Mouse (Mus musculus): Measurements from ENCODE around the gene Vmn1r84. TPM values are rescaled to one million over a fixed set of nuclear protein-coding genes. Genes with fewer than 3 reads are reported as not detected.

Vmn1r84 gene
- not detected in 2 replicates for total RNA-seq (2014; rRNA removed; ENCODE audit: low replicate concordance)
- not detected in 2 replicates for polyA plus RNA-seq (2015; fragmentation: Nextera tagmentation; extraction: Ambion mirVana)

DNA sequence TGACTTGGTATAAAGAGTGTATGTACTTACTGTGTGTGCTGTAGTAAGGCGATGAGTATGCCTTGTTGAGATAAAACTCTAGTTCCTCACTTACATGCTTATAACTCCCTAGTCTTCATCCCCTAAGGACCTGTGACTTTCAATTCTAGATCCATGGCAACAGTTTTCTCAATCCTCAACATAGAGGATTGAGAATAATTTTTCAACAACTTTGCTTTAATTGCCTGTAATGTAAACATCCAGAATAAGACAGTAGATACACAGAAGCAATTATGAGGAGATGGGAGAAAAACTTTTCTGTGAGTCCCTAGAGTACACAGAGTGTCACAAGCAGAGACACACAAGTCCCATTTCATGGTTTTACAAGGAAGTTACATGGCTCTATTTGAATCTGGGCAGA lies at the start of gene Vmn1r84:
TSS of gene Vmn1r84 (minus strand) at position 101 of the 400 bp plus-strand sequence.
- Histone ChIP-seq H3K9me3 (replicated peaks; ENCODE audit: control insufficient read depth, low read length) (0 out of 2 replicates have a peak, but pooled peaks cover 4% of the 10 kb centered on the region), H3K4me3 (ENCODE audit: low read depth, low read length) (no peak within 1 kb of the TSS), H3K4me1 (ENCODE audit: control insufficient read depth, insufficient read depth) (no peaks in the 10 kb centered on the region), H3K9ac (replicated peaks; ENCODE audit: low read depth, low read length) (no peak within 1 kb of the TSS), H3K27ac (ENCODE audit: low read depth) (no peak within 1 kb of the TSS), H3K36me3 (replicated peaks; ENCODE audit: control insufficient read depth, insufficient read depth, low read length) (no peaks in the 10 kb centered on the region), H3K27me3 (ENCODE audit: control insufficient read depth, insufficient read depth, low read length) (no peaks in the 10 kb centered on the region), H3K4me2 (ENCODE audit: low read depth, low read length) (no peak within 1 kb of the TSS)
- DNase-seq (ENCODE audit: low spot score) (no peak), ATAC-seq (ENCODE audit: insufficient read depth, low read depth) (no peak)
- 44% methylated on average over 1 of the region's 1 CpGs for WGBS
- no peak for TF ChIP-seq CTCF (IDR thresholded peaks at IDR 0.05; ENCODE audit: low read depth)
- TF ChIP-seq EP300 (IDR thresholded peaks at IDR 0.05; ENCODE audit: low read depth): no peak

DNA sequence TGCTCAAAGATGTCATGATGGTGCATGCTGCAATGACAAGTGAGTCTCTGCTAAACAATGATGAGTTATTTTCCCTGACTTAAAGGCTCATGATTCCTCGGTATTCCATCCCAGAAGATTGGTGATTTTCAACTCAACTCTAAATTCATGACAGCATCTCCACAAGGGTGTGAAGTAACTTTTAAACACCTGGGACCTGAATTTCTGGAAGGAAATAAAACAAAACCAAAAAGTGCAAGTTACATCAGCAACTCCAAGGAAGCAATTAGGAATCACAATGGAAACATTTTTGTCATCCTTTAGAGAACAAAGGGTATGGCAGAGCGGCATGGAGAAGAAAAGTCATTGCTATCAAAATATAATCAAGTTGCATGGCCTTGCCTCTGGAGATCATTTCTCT lies 39.7 kb downstream of the Vmn1r84 start, which contains the start of gene Vmn1r83:
TSS of gene Vmn1r83 (minus strand) at position 101 of the 400 bp plus-strand sequence.
- H3K4me1 ChIP-seq (ENCODE audit: control insufficient read depth, insufficient read depth): no peaks in the 10 kb centered on the region
- no peak within 1 kb of the TSS for H3K4me2 ChIP-seq (ENCODE audit: low read depth, low read length)
- DNase-seq (ENCODE audit: low spot score): no peak
- ATAC-seq (ENCODE audit: insufficient read depth, low read depth): no peak
- H3K4me3 ChIP-seq (ENCODE audit: low read depth, low read length): no peak within 1 kb of the TSS
- H3K27ac ChIP-seq (ENCODE audit: low read depth): no peak within 1 kb of the TSS
- TF ChIP-seq EP300 (IDR thresholded peaks at IDR 0.05; ENCODE audit: low read depth): no peak
- TF ChIP-seq CTCF (IDR thresholded peaks at IDR 0.05; ENCODE audit: low read depth): no peak
- H3K36me3 ChIP-seq (replicated peaks; ENCODE audit: control insufficient read depth, insufficient read depth, low read length): no peaks in the 10 kb centered on the region
- 0 out of 2 replicates have a peak, but pooled peaks cover 7% of the 10 kb centered on the region for H3K9me3 ChIP-seq (replicated peaks; ENCODE audit: control insufficient read depth, low read length)
- no peaks in the 10 kb centered on the region for H3K27me3 ChIP-seq (ENCODE audit: control insufficient read depth, insufficient read depth, low read length)
- WGBS: 57% methylated on average over 2 of the region's 2 CpGs
- no peak within 1 kb of the TSS for H3K9ac ChIP-seq (replicated peaks; ENCODE audit: low read depth, low read length)

Small RNAs within 50 kb of the gene (microRNA-seq; reads per million reads assigned to microRNA genes)
- not detected for gene Gm23521

Other genes with a start within 250 kb of the Vmn1r84 start
- not detected in 2 replicates for gene Vmn1r78, start 219.0 kb downstream of the Vmn1r84 start, total RNA-seq (2014; rRNA removed; ENCODE audit: low replicate concordance)
- gene Vmn1r78, start 219.0 kb downstream of the Vmn1r84 start, polyA plus RNA-seq (2015; fragmentation: Nextera tagmentation; extraction: Ambion mirVana): not detected in 2 replicates
- not detected in 2 replicates for gene Vmn1r79, start 198.0 kb downstream of the Vmn1r84 start, total RNA-seq (2014; rRNA removed; ENCODE audit: low replicate concordance)
- gene Vmn1r79, start 198.0 kb downstream of the Vmn1r84 start, polyA plus RNA-seq (2015; fragmentation: Nextera tagmentation; extraction: Ambion mirVana): not detected in 2 replicates
- gene Vmn1r80, start 180.0 kb downstream of the Vmn1r84 start, total RNA-seq (2014; rRNA removed; ENCODE audit: low replicate concordance): not detected in 2 replicates
- not detected in 2 replicates for gene Vmn1r80, start 180.0 kb downstream of the Vmn1r84 start, polyA plus RNA-seq (2015; fragmentation: Nextera tagmentation; extraction: Ambion mirVana)
- gene Vmn1r81, start 101.0 kb downstream of the Vmn1r84 start, total RNA-seq (2014; rRNA removed; ENCODE audit: low replicate concordance): not detected in 2 replicates
- not detected in 2 replicates for gene Vmn1r81, start 101.0 kb downstream of the Vmn1r84 start, polyA plus RNA-seq (2015; fragmentation: Nextera tagmentation; extraction: Ambion mirVana)
- gene Vmn1r82, start 68.8 kb downstream of the Vmn1r84 start, total RNA-seq (2014; rRNA removed; ENCODE audit: low replicate concordance): not detected in 2 replicates
- not detected in 2 replicates for gene Vmn1r82, start 68.8 kb downstream of the Vmn1r84 start, polyA plus RNA-seq (2015; fragmentation: Nextera tagmentation; extraction: Ambion mirVana)
- not detected in 2 replicates for gene Vmn1r83, start 39.8 kb downstream of the Vmn1r84 start, total RNA-seq (2014; rRNA removed; ENCODE audit: low replicate concordance)
- not detected in 2 replicates for gene Vmn1r83, start 39.8 kb downstream of the Vmn1r84 start, polyA plus RNA-seq (2015; fragmentation: Nextera tagmentation; extraction: Ambion mirVana)
- gene Zfp551, start 53.5 kb upstream of the Vmn1r84 start, total RNA-seq (2014; rRNA removed; ENCODE audit: low replicate concordance): 1.4 and 3.6 TPM in 2 replicates
- 2.4 and 2.5 TPM in 2 replicates for gene Zfp551, start 53.5 kb upstream of the Vmn1r84 start, polyA plus RNA-seq (2015; fragmentation: Nextera tagmentation; extraction: Ambion mirVana)
- 13.5 and 15.0 TPM in 2 replicates for gene Zfp606, start 109.0 kb upstream of the Vmn1r84 start, total RNA-seq (2014; rRNA removed; ENCODE audit: low replicate concordance)
- gene Zfp606, start 109.0 kb upstream of the Vmn1r84 start, polyA plus RNA-seq (2015; fragmentation: Nextera tagmentation; extraction: Ambion mirVana): 12.9 and 14.2 TPM in 2 replicates
- not detected in 2 replicates for gene 2900092C05Rik, start 143.2 kb upstream of the Vmn1r84 start, total RNA-seq (2014; rRNA removed; ENCODE audit: low replicate concordance)
- not detected in 2 replicates for gene 2900092C05Rik, start 143.2 kb upstream of the Vmn1r84 start, polyA plus RNA-seq (2015; fragmentation: Nextera tagmentation; extraction: Ambion mirVana)
- not detected in 2 replicates for gene Vmn2r53, start 239.5 kb upstream of the Vmn1r84 start, total RNA-seq (2014; rRNA removed; ENCODE audit: low replicate concordance)
- under 0.01 TPM in 1 of 2 replicates, not detected in the other for gene Vmn2r53, start 239.5 kb upstream of the Vmn1r84 start, polyA plus RNA-seq (2015; fragmentation: Nextera tagmentation; extraction: Ambion mirVana)

Measured in heart, postnatal 0 days (tissue).